Mouse (Mus musculus): ENCODE results near the gene Ncoa5. TPM values are rescaled to one million over a fixed set of nuclear protein-coding genes. Genes with fewer than 3 reads are reported as not detected.

Ncoa5 gene
- polyA plus RNA-seq, 1 experiment, result 33.5 TPM

DNA sequence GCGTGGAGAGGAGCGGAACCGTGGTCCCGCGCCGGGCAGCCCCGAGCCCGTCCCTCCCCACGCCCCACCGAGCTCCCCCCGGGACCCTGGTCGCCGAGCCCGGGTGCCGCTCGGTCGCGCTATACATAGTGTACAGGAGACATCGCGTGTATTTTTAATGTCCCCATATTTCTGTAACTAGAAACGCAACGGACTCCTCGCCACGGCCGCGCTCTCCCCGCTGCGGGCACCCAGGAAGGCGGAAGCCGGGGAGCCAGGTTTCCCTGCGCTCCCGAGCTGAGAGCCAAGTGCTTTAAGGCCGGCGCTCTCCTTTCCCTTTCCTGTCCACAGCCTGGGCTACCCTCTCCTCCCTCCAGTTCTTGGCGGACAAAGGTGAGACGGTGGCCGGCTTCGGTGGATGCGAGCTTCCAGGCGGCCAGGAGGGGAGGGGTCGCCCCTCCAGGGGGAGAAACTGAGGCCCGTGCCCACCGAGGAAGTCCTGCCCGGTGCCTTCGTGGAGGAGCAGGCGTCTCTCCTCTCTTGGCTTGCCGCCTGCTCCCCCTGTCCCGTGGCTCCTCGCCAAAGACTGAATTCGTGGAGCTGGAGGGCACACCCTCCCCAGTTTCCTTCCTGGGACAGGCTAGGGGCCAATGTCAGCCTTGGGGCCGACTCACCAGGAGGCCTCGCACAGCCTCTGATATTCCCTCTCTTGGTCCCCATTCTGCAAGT, 36.8 kb downstream of the Ncoa5 start:
- H3K27ac ChIP-seq (ENCODE audit: insufficient read depth, low read length), result no peak overlapping the region
- TF ChIP-seq POLR2A (IDR thresholded peaks at IDR 0.05; ENCODE audit: low read depth, low read length), result no peak
- no peak for TF ChIP-seq CTCF (IDR thresholded peaks at IDR 0.05; ENCODE audit: borderline replicate concordance, insufficient read depth, low read length)
- H3K4me1 ChIP-seq (ENCODE audit: control insufficient read depth, insufficient read depth, low read length), result peaks cover 3% of the 10 kb centered on the region; the same call in 1 of the 2 replicates
- no peak overlapping the region for H3K4me3 ChIP-seq (ENCODE audit: insufficient read depth, low read length)

DNA sequence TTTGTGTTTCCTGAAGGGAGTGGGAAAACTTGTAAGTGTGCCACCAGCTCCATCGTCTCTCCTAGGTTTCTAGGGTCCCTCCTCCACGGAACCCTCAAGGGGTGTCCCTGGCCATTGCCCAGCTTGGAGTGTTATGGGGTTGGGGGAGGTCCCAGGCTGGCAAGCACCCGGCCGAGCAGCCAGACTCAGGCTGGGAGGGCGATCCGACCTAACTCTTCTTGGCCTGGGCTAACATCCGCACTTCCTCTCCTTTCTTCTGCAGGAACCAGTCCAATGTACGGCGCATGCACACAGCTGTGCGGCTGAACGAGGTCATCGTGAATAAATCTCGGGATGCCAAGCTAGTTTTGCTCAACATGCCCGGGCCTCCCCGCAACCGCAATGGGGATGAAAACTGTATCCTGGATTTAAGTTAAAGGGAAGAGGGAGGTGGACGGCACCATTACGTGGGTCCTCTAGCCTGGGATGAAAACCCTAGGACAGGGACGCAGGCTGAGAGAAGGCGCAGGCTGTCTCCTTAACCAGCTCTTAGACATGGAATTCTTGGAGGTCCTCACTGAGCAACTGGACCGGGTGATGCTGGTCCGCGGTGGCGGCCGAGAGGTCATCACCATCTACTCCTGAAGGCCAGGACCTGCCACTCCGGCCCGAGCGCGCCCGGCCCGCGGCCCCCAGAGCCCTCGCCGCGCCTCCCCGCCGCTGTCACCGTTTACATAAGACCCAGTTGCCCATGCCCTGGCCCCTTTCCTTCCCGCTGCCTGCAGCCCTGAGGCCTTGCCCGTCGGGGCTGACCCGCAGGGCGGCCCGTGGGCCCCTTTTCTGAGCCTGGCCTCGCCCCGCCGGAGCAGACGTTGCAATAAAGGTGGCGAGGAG, 37.6 kb downstream of the Ncoa5 start:
- no peak for TF ChIP-seq POLR2A (IDR thresholded peaks at IDR 0.05; ENCODE audit: low read depth, low read length)
- TF ChIP-seq CTCF (IDR thresholded peaks at IDR 0.05; ENCODE audit: borderline replicate concordance, insufficient read depth, low read length), result no peak
- peaks cover 3% of the 10 kb centered on the region; the same call in 1 of the 2 replicates for H3K4me1 ChIP-seq (ENCODE audit: control insufficient read depth, insufficient read depth, low read length)
- no peak overlapping the region for H3K27ac ChIP-seq (ENCODE audit: insufficient read depth, low read length)
- H3K4me3 ChIP-seq (ENCODE audit: insufficient read depth, low read length), result no peak overlapping the region

DNA sequence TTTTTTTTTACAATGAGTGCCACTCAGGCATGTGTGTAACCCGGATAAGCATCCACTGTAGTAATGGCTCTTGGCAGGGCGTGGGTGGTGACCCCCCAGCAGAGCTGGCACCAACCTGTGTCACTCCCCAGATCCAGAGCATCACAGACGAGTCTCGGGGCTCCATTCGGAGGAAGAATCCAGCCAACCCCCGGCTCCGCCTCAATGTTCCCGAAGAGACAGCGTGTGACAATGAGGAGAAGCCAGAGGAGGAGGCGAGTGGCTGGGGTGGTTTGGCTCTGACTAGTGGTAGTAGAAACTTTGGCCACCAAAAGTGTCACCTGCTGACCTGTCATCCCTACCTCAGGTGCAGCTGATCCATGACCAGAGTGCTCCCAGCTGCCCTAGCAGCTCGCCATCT, 38.7 kb downstream of the Ncoa5 start:
- TF ChIP-seq CTCF (IDR thresholded peaks at IDR 0.05; ENCODE audit: borderline replicate concordance, insufficient read depth, low read length) (no peak), POLR2A (IDR thresholded peaks at IDR 0.05; ENCODE audit: low read depth, low read length) (no peak)
- Histone ChIP-seq H3K27ac (ENCODE audit: insufficient read depth, low read length) (no peak overlapping the region), H3K4me3 (ENCODE audit: insufficient read depth, low read length) (no peak overlapping the region), H3K4me1 (ENCODE audit: control insufficient read depth, insufficient read depth, low read length) (peaks cover 3% of the 10 kb centered on the region; the same call in 1 of the 2 replicates)

DNA sequence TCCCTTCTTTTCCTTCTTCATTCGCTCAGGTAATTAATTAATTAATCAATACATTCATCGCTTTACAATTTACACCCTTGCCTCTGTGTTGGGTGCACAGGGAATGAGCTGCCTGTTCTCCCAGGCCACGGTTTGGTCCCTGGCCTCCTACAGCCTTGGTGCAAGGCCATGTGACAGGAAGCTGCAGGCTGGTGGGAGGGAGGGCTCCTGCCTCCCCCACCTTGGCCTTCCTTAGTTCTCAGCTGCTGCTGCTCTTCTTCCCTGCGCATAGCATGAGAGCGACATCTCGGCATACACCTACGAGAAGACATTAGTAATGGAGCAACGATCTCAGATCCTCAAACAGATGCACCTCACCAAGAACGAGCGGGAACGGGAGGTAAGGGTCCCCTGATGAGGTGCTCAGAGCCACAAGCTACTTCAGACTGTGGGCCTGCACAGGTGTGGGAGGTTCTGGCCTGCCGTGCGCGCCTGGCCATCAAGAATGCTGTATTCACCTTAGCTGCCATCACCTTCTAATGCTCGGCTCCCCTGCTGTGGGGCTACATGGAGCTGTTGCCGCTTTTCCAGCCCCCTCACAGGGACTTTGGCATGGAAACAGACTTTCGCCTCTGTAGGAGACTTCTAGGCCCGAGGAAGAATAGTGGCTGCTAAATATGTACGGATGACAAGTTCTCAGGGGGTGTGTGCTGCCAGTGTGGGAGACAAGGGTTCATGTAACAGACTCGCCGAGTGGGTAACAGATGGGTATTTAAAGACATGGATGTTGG, 39.8 kb downstream of the Ncoa5 start:
- Histone ChIP-seq H3K4me1 (ENCODE audit: control insufficient read depth, insufficient read depth, low read length) (peaks cover 3% of the 10 kb centered on the region; the same call in 1 of the 2 replicates), H3K4me3 (ENCODE audit: insufficient read depth, low read length) (no peak overlapping the region), H3K27ac (ENCODE audit: insufficient read depth, low read length) (no peak overlapping the region)
- TF ChIP-seq CTCF (IDR thresholded peaks at IDR 0.05; ENCODE audit: borderline replicate concordance, insufficient read depth, low read length) (no peak), POLR2A (IDR thresholded peaks at IDR 0.05; ENCODE audit: low read depth, low read length) (no peak)

DNA sequence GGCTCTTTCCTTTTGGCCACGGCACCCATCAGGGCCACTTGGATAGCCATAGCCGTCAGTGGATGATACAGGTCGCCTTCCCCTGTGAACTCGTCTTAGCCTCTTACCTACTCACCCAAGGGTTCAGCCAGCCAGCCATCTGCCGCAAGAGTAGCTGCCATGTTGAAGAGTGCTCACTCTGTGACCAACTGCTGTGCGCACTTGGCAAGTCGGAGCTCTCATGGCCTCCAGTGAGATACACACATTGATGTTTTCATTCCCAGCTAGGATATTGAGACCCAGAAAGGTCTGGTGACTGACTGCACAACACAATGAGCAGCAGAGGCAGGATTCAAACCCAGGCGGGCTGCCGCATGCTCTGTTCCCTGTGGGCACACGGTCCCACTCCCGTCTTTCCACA, 40.5 kb downstream of the Ncoa5 start:
- Histone ChIP-seq H3K27ac (ENCODE audit: insufficient read depth, low read length) (no peak overlapping the region), H3K4me1 (ENCODE audit: control insufficient read depth, insufficient read depth, low read length) (peaks cover 3% of the 10 kb centered on the region; the same call in 1 of the 2 replicates), H3K4me3 (ENCODE audit: insufficient read depth, low read length) (no peak overlapping the region)
- TF ChIP-seq CTCF (IDR thresholded peaks at IDR 0.05; ENCODE audit: borderline replicate concordance, insufficient read depth, low read length), result no peak
- TF ChIP-seq POLR2A (IDR thresholded peaks at IDR 0.05; ENCODE audit: low read depth, low read length), result no peak

DNA sequence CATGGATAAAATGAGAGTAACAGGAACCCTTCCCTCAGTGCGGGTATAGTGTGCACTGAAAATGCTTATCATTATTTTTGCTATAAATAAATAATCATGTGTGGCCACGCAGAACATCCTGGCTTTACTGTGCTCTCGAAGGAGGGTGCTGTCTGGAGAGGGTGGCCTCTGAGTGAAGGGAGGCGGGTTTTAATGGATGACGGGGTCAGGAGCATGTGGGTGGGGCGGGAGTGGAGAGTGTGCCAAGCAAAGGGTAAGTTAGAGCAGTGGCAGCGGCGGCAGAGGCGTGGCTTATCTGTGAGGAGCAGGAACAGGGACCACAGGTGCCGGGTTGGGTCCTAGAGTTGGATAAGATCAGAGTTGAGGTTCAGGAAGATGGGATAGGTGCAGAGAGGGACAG, 42.9 kb downstream of the Ncoa5 start:
- TF ChIP-seq CTCF (IDR thresholded peaks at IDR 0.05; ENCODE audit: borderline replicate concordance, insufficient read depth, low read length), result no peak
- TF ChIP-seq POLR2A (IDR thresholded peaks at IDR 0.05; ENCODE audit: low read depth, low read length), result no peak
- Histone ChIP-seq H3K27ac (ENCODE audit: insufficient read depth, low read length) (no peak overlapping the region), H3K4me1 (ENCODE audit: control insufficient read depth, insufficient read depth, low read length) (no peaks in the 10 kb centered on the region), H3K4me3 (ENCODE audit: insufficient read depth, low read length) (no peak overlapping the region)

DNA sequence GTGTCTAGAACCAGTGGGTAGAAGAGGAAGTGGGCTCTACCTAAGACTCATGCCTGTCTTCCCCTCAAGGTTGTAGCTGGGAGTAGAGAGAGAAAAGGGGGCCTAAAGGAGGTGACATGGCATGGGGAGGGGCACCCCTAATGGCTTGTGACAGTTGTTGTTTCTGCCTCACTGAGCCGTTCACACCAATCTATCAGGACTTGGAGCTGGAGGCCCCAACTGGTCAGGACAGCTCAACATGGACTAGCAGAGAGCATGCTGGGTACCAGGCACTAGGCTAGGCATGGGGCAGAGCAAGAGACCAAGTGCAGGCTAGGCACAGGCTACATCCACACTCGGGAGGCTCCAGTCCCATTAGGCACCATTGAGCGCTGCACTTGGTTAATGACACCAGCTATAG, 43.6 kb downstream of the Ncoa5 start:
- Histone ChIP-seq H3K4me1 (ENCODE audit: control insufficient read depth, insufficient read depth, low read length) (no peaks in the 10 kb centered on the region), H3K4me3 (ENCODE audit: insufficient read depth, low read length) (no peak overlapping the region), H3K27ac (ENCODE audit: insufficient read depth, low read length) (no peak overlapping the region)
- no peak for TF ChIP-seq CTCF (IDR thresholded peaks at IDR 0.05; ENCODE audit: borderline replicate concordance, insufficient read depth, low read length)
- TF ChIP-seq POLR2A (IDR thresholded peaks at IDR 0.05; ENCODE audit: low read depth, low read length), result no peak

DNA sequence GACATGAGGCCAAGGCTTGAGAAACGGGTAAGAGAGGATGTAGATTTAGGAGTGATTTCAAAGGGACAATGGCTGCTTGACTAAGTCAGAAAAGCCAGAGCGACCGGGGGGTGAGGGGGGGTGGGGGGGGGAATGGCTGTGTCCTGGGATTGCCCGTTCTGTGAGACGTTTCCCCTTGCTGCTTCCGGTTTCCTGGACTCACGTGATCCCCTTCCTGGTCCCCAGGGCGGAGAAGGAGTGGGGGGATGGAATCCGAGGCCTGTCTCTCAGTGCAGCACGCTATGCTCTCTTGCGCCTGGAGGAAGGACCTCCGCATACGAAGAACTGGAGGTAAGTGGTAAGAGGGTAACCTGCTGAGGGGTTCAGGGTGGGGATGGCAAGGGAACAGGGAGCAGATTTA, 45.9 kb downstream of the Ncoa5 start:
- no peak for TF ChIP-seq POLR2A (IDR thresholded peaks at IDR 0.05; ENCODE audit: low read depth, low read length)
- TF ChIP-seq CTCF (IDR thresholded peaks at IDR 0.05; ENCODE audit: borderline replicate concordance, insufficient read depth, low read length), result no peak
- Histone ChIP-seq H3K4me1 (ENCODE audit: control insufficient read depth, insufficient read depth, low read length) (no peaks in the 10 kb centered on the region), H3K4me3 (ENCODE audit: insufficient read depth, low read length) (no peak overlapping the region), H3K27ac (ENCODE audit: insufficient read depth, low read length) (no peak overlapping the region)

DNA sequence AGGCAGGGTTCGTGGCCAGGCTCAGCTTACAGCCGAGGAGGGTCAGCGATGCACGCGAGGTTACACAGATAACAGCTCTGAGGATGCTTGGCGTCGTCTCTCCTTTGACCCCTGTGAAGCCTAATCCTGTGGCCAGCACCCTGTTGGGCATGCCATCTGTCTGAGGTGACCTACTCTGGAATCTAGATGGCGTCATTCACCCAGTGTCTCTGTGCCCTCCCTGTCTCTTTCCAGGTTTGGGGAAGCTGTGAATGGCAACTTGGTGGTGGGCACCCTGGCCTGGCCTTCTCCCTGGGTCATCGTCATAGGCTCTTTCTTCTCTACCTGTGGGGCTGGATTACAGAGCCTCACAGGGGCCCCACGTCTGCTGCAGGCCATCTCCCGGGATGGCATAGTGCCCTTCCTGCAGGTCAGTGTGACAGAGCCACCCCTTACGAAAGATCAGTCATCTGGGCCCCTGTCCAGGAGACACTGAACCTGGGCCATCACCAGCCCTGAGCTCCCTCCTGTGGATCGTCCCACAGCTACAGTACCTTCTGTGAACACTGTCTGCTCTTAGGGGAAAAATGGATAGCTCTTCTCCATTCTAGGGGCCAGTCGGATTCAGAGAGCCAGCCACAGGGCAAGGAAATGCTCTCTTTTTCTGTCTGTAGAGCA, 48.2 kb downstream of the Ncoa5 start:
- no peak for TF ChIP-seq CTCF (IDR thresholded peaks at IDR 0.05; ENCODE audit: borderline replicate concordance, insufficient read depth, low read length)
- TF ChIP-seq POLR2A (IDR thresholded peaks at IDR 0.05; ENCODE audit: low read depth, low read length), result no peak
- Histone ChIP-seq H3K27ac (ENCODE audit: insufficient read depth, low read length) (no peak overlapping the region), H3K4me3 (ENCODE audit: insufficient read depth, low read length) (no peak overlapping the region), H3K4me1 (ENCODE audit: control insufficient read depth, insufficient read depth, low read length) (no peaks in the 10 kb centered on the region)
